8 mouse cellular contexts compared by ENCODE assay signal in the genomic region with DNA sequence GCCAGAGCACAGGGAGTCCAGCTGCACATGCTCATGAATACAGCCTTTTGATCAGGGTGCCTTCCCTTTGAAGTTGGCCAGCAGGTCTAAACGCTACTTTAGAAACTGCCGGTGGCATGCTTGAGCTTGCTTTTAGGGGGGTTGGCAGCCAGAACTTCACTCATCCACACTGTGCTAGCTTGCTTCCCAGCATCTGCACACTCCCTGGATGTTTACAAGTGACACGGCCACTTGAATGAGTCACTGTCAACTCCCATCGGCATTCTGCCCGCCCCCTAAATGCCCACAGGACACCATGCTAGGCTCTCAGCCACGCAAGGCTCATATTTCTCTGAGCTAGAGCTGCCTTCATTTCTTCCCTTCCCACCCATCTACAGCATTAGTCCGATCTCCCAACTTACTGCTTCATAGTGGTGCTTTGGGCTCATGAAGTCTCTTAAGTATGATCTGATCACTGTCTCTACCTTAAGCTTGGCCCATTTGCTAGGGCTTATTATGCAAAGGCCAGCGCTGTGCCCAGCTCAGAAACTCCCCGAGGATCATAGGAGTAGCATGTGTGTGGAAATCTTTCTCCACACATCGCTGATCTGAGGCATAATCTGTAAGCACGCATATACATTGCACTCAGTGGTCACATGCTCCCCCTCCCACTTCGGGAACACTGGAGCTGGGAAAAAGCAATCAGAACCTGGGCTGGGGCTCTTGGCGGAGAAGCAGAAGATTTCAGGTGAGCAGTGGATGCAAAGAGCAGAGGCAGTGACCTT.
DNase-seq lines count a peak whose midpoint lies in the region; ATAC-seq and TF ChIP-seq lines count a peak whose summit lies in the region.

No protein-coding gene starts in this region.

- no peaks in the 10 kb centered on the region for H3K27me3 ChIP-seq in heart, adult 2 months (ENCODE audit: control insufficient read depth, insufficient read depth, low read length)
- H3K27me3 ChIP-seq in ES-Bruce4 (ENCODE audit: control insufficient read depth, insufficient read depth, low read length, poor library complexity, severe bottlenecking), result no peaks in the 10 kb centered on the region
- H3K27me3 ChIP-seq in forebrain, embryonic 10.5 days (ENCODE audit: poor library complexity, severe bottlenecking), result no peaks in the 10 kb centered on the region
- no peaks in the 10 kb centered on the region for H3K27me3 ChIP-seq in hindbrain, embryonic 14.5 days (ENCODE audit: control insufficient read depth, insufficient read depth, low read length)
- H3K27me3 ChIP-seq in midbrain, postnatal 0 days (ENCODE audit: insufficient read depth, low read length), result no peaks in the 10 kb centered on the region

- H3K4me1 ChIP-seq in heart, adult 2 months (ENCODE audit: control insufficient read depth, insufficient read depth, low read length), result peaks cover 2% of the 10 kb centered on the region; the same call in 1 of the 2 replicates
- no peaks in the 10 kb centered on the region for H3K4me1 ChIP-seq in ES-Bruce4 (ENCODE audit: control insufficient read depth, insufficient read depth, low read length)
- peaks cover 19% of the 10 kb centered on the region for H3K4me1 ChIP-seq in forebrain, embryonic 10.5 days
- no peaks in the 10 kb centered on the region; the same call in 1 of the 2 replicates for H3K4me1 ChIP-seq in hindbrain, embryonic 14.5 days (replicated peaks; ENCODE audit: control insufficient read depth, insufficient read depth, low read length)
- 0 out of 2 replicates have a peak, but pooled peaks cover 5% of the 10 kb centered on the region for H3K4me1 ChIP-seq in midbrain, postnatal 0 days (ENCODE audit: insufficient read depth, low read length)

- no peak overlapping the region for H3K9ac ChIP-seq in heart, adult 2 months (ENCODE audit: low read depth, low read length)
- H3K9ac ChIP-seq in ES-Bruce4 (ENCODE audit: low read depth, poor library complexity, severe bottlenecking), result no peak overlapping the region
- peak overlapping the region; percentile 37; the same call in 1 of the 2 replicates for H3K9ac ChIP-seq in hindbrain, embryonic 14.5 days
- H3K9ac ChIP-seq in midbrain, postnatal 0 days (replicated peaks; ENCODE audit: low read length, poor library complexity, severe bottlenecking), result no peak overlapping the region

- no peaks in the 10 kb centered on the region for H3K79me2 ChIP-seq in heart, adult 2 months (replicated peaks; ENCODE audit: control insufficient read depth, insufficient read depth, low read length)

- peak; percentile 68 for ATAC-seq in hindbrain, embryonic 14.5 days (ENCODE audit: low FRiP score)
- ATAC-seq in midbrain, postnatal 0 days (ENCODE audit: low FRiP score), result peak; percentile 57

- H3K9me3 ChIP-seq in ES-Bruce4 (replicated peaks; ENCODE audit: control insufficient read depth, insufficient read depth, low read length, poor library complexity, severe bottlenecking), result no peaks in the 10 kb centered on the region
- peaks cover 7% of the 10 kb centered on the region; the same call in 1 of the 2 replicates for H3K9me3 ChIP-seq in forebrain, embryonic 10.5 days
- H3K9me3 ChIP-seq in hindbrain, embryonic 14.5 days (ENCODE audit: control insufficient read depth, low read length), result peaks cover 9% of the 10 kb centered on the region
- no peaks in the 10 kb centered on the region for H3K9me3 ChIP-seq in midbrain, postnatal 0 days (ENCODE audit: low read length)

- TF ChIP-seq POLR2A in heart, adult 2 months (IDR thresholded peaks at IDR 0.05; ENCODE audit: insufficient read depth, low read depth, low read length), result no peak
- no peak for TF ChIP-seq POLR2A in ES-Bruce4 (IDR thresholded peaks at IDR 0.05; ENCODE audit: insufficient read depth, low read length)

- H3K4me3 ChIP-seq in heart, adult 2 months, result no peak overlapping the region
- H3K4me3 ChIP-seq in ES-Bruce4 (ENCODE audit: low read depth, low read length), result peak overlapping the region; percentile 24; the same call in 1 of the 2 replicates
- H3K4me3 ChIP-seq in forebrain, embryonic 10.5 days, result peak overlapping the region; percentile 38
- H3K4me3 ChIP-seq in hindbrain, embryonic 14.5 days (replicated peaks; ENCODE audit: low read length), result peak overlapping the region; percentile 12; the same call in 1 of the 2 replicates
- H3K4me3 ChIP-seq in midbrain, postnatal 0 days (ENCODE audit: low read depth, low read length), result peak overlapping the region; percentile 18; the same call in 1 of the 2 replicates

- H3K27ac ChIP-seq in heart, adult 2 months, result no peak overlapping the region
- H3K27ac ChIP-seq in ES-Bruce4 (ENCODE audit: insufficient read depth, low read length), result no peak overlapping the region
- H3K27ac ChIP-seq in forebrain, embryonic 10.5 days, result peak overlapping the region; percentile 69; the same call in 1 of the 2 replicates
- no peak overlapping the region for H3K27ac ChIP-seq in hindbrain, embryonic 14.5 days
- 0 out of 2 replicates have a peak overlapping the region, but pooled peaks have one; percentile 26 for H3K27ac ChIP-seq in midbrain, postnatal 0 days (ENCODE audit: low read depth, low read length)

- peak; percentile 22 to 23 for DNase-seq in heart, adult 2 months
- no peak for DNase-seq in heart, postnatal 10 days
- no peak for DNase-seq in forebrain, embryonic 10.5 days (ENCODE audit: extremely low spot score, low spot score)
- DNase-seq in hindbrain, embryonic 14.5 days (ENCODE audit: low spot score), result no peak
- DNase-seq in midbrain, postnatal 0 days (ENCODE audit: low spot score), result peak; percentile 2
- DNase-seq in retina, embryonic 14.5 days (ENCODE audit: low spot score), result no peak
- DNase-seq in layer of hippocampus, adult 9-10 months (ENCODE audit: low spot score), result no peak

- no peak for TF ChIP-seq CTCF in heart, adult 2 months (IDR thresholded peaks at IDR 0.05)
- no peak for TF ChIP-seq CTCF in ES-Bruce4 (IDR thresholded peaks at IDR 0.05; ENCODE audit: low read depth, low read length)
- no peak for TF ChIP-seq CTCF in midbrain, postnatal 0 days (IDR thresholded peaks at IDR 0.05)

- no peak for TF ChIP-seq EP300 in heart, adult 2 months (IDR thresholded peaks at IDR 0.05; ENCODE audit: insufficient read depth, low read depth, low read length)
- TF ChIP-seq EP300 in ES-Bruce4 (IDR thresholded peaks at IDR 0.05; ENCODE audit: insufficient read depth, low read depth, low read length), result no peak

- WGBS in heart, adult 2 months, result 41% methylated on average over 13 of the region's 13 CpGs
- 41% methylated on average over 13 of the region's 13 CpGs for WGBS in forebrain, embryonic 10.5 days
- 31% methylated on average over 13 of the region's 13 CpGs for WGBS in hindbrain, embryonic 14.5 days
- 19% methylated on average over 13 of the region's 13 CpGs for WGBS in midbrain, postnatal 0 days

- H3K36me3 ChIP-seq in heart, adult 2 months (ENCODE audit: control insufficient read depth, insufficient read depth, low read length), result no peaks in the 10 kb centered on the region
- H3K36me3 ChIP-seq in ES-Bruce4 (ENCODE audit: control insufficient read depth, insufficient read depth, low read length, poor library complexity, severe bottlenecking), result no peaks in the 10 kb centered on the region
- no peaks in the 10 kb centered on the region for H3K36me3 ChIP-seq in forebrain, embryonic 10.5 days (replicated peaks)
- no peaks in the 10 kb centered on the region for H3K36me3 ChIP-seq in hindbrain, embryonic 14.5 days (replicated peaks; ENCODE audit: control insufficient read depth, insufficient read depth)
- H3K36me3 ChIP-seq in midbrain, postnatal 0 days (ENCODE audit: insufficient read depth, low read length), result no peaks in the 10 kb centered on the region

- intact Hi-C loops in heart, adult 2 months (cut with DNase I), result loop anchor here (1.0 to 5.0 kb wide), 5 partner anchors 96 to 622 kb away; no protein-coding TSS in a partner anchor
- intact Hi-C loops in heart, postnatal 10 days (cut with DNase I), result loop anchor here (1.0 to 5.0 kb wide), 4 partner anchors 96 to 623 kb away; no protein-coding TSS in a partner anchor

- H3K4me2 ChIP-seq in hindbrain, embryonic 14.5 days (replicated peaks), result peak overlapping the region; percentile 42
- H3K4me2 ChIP-seq in midbrain, postnatal 0 days (ENCODE audit: low read depth, low read length, poor library complexity, severe bottlenecking), result peak overlapping the region; percentile 46

Comparison
In these comparisons a context has a peak if more than half of its experiments do, and no peak if none do; other contexts are left out.
1. DNase-seq: peak in heart, adult 2 months (2 of 2) and midbrain, postnatal 0 days (single experiment); none in heart, postnatal 10 days (0 of 2), forebrain, embryonic 10.5 days (single experiment), hindbrain, embryonic 14.5 days (single experiment), retina, embryonic 14.5 days (single experiment) and layer of hippocampus, adult 9-10 months (single experiment).
2. H3K27ac ChIP-seq: peak in forebrain, embryonic 10.5 days (single experiment) and midbrain, postnatal 0 days (single experiment); none in heart, adult 2 months (single experiment), ES-Bruce4 (single experiment) and hindbrain, embryonic 14.5 days (single experiment).